Mouse (Mus musculus): ENCODE data around the gene Atg14.

DNA sequence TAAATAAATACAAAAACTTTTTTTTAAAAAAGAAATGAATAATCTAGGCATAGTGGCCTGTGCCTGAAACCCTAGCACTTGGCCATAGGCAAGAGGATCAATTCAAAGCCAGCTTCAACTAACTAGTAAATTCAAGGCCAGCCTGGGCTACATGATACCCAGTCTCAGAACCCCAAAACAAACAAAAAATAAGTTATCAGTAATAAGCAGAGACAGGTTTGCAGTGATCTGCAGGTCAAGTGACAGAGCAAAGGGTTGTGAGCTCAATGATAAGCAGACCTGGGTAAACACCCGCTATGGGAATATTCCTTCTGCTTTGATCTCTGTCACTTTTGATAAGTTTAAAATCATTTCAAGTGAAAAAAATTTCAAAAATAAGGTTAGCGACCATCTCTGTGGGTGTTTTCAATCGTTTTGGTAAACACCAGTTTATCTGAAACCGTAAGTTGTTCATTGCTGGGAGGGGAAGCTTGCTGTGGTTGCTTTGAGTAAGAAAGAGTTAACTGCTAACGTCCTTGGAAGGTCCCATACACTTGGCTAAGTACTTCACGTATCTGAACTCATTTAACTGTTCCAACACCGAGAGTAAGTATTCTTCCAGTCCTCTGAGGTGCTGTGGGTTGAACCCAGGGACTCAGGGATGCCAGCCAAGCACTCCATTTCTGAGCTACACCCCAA is 24.1 kb upstream of the Atg14 start:
- TF ChIP-seq GATA1 (IDR thresholded peaks at IDR 0.05; ENCODE audit: borderline replicate concordance, low read length) (no peak), FLI1 (IDR thresholded peaks at IDR 0.05; ENCODE audit: low read length) (no peak)

All from megakaryocyte, embryonic 14.5 days (primary cell).